Mouse (Mus musculus): ENCODE results near the gene Olfr243. TPM values are rescaled to one million over a fixed set of nuclear protein-coding genes. Genes with fewer than 3 reads are reported as not detected.
"Not testable (repeated sequence)": the region's sequence is repeated elsewhere in the genome, so short reads cannot be mapped to it uniquely, and the experiment has no call there.

Gene Olfr243
- polyA plus RNA-seq (2015; fragmentation: Nextera tagmentation; extraction: Ambion mirVana) = not detected in 2 replicates

DNA sequence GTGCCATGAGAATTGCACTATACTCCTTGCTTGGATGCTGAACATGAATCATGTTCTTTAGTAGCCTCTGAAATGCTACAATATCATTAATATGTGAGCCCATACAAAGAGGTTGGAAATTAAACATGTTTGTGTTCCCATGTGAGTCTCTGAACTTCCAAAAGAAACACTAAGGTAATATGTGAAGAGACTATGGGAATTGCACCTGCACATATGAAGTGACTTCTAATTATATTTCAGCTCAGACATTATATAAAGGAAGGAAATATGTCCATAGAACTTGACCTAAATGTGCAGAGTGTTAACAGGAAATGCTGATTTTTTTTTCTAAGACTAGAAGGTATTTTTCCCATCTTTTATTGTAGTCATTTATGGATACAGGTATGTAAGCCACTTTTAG is at the start of gene Olfr243:
TSS of gene Olfr243 (plus strand) at position 301 of the 400 bp plus-strand sequence.
- H3K4me3 ChIP-seq (ENCODE audit: low read length) = no peak within 1 kb of the TSS
- ATAC-seq (replicated peaks; ENCODE audit: extremely low read depth, insufficient read depth, low FRiP score) = no peak
- no peaks in the 10 kb centered on the region for H3K27me3 ChIP-seq (ENCODE audit: control insufficient read depth, insufficient read depth, low read length)

DNA sequence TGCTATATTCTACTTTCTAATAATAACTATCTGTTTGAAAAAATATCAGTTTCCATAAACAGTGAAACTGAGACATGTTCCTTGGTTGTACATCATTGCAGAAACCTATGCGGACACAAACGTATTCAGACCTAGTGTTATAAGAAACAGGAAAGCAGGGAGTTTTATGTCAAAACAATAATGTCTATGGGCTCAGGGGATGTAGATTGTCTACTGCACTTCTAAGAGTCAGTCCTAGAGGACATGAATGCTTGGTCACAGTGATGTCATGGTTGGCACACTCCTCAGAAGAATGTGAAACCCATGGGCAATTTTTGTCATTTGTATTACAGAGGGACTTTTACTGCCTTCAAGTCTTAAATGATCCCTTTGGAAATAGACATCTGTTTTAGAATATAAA is 43.4 kb upstream of the Olfr243 start, which contains the start of gene Olfr624:
TSS of gene Olfr624 (minus strand) at position 101 of the 400 bp plus-strand sequence.
- Histone ChIP-seq H3K4me1 (ENCODE audit: control insufficient read depth, insufficient read depth, low read length) (no peaks in the 10 kb centered on the region), H3K27ac (ENCODE audit: low read length) (no peak within 1 kb of the TSS), H3K4me2 (ENCODE audit: low read depth, low read length) (no peak within 1 kb of the TSS), H3K27me3 (ENCODE audit: control insufficient read depth, insufficient read depth, low read length) (no peaks in the 10 kb centered on the region), H3K9me3 (replicated peaks; ENCODE audit: control insufficient read depth, low read length) (no peaks in the 10 kb centered on the region), H3K36me3 (ENCODE audit: control insufficient read depth, insufficient read depth) (no peaks in the 10 kb centered on the region), H3K4me3 (ENCODE audit: low read length) (no peak within 1 kb of the TSS), H3K9ac (ENCODE audit: low read length) (no peak within 1 kb of the TSS)
- WGBS = 87% methylated on average over 2 of the region's 2 CpGs
- no peak for ATAC-seq (replicated peaks; ENCODE audit: extremely low read depth, insufficient read depth, low FRiP score)

More for the DNA sequence above, at the start of gene Olfr243:
- Histone ChIP-seq H3K4me2 (ENCODE audit: low read depth, low read length) (no peak within 1 kb of the TSS), H3K9me3 (replicated peaks; ENCODE audit: control insufficient read depth, low read length) (no peaks in the 10 kb centered on the region), H3K27ac (ENCODE audit: low read length) (no peak within 1 kb of the TSS), H3K9ac (ENCODE audit: low read length) (no peak within 1 kb of the TSS), H3K4me1 (ENCODE audit: control insufficient read depth, insufficient read depth, low read length) (no peaks in the 10 kb centered on the region), H3K36me3 (ENCODE audit: control insufficient read depth, insufficient read depth) (no peaks in the 10 kb centered on the region)

DNA sequence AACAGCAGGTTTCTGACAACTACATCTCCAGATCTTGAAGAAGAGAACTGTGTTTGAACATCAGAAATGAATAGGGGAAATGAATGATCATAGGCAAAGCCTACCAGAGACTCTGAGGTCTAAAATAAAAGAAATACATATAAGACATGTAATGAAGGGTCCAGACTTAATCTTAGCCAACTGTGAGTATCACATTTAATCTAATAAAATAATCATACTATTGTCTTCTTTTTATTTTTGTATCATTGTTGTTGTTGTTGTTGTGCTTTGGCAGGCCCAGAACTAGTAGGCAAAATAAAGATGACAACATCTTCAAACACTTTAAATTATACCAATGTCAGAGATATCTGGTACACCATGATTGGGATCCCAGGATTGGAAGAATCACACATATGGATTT is 32.1 kb upstream of the Olfr243 start, which contains the start of gene Olfr625-ps1:
TSS of gene Olfr625-ps1 (plus strand) at position 301 of the 400 bp plus-strand sequence.
- H3K9me3 ChIP-seq (replicated peaks; ENCODE audit: control insufficient read depth, low read length) = no peaks in the 10 kb centered on the region
- no peak within 1 kb of the TSS for H3K9ac ChIP-seq (ENCODE audit: low read length)
- H3K36me3 ChIP-seq (ENCODE audit: control insufficient read depth, insufficient read depth) = no peaks in the 10 kb centered on the region
- no peak within 1 kb of the TSS for H3K27ac ChIP-seq (ENCODE audit: low read length)
- H3K4me3 ChIP-seq (ENCODE audit: low read length) = no peak within 1 kb of the TSS
- H3K27me3 ChIP-seq (ENCODE audit: control insufficient read depth, insufficient read depth, low read length) = no peaks in the 10 kb centered on the region
- H3K4me1 ChIP-seq (ENCODE audit: control insufficient read depth, insufficient read depth, low read length) = no peaks in the 10 kb centered on the region
- ATAC-seq (replicated peaks; ENCODE audit: extremely low read depth, insufficient read depth, low FRiP score) = no peak
- H3K4me2 ChIP-seq (ENCODE audit: low read depth, low read length) = no peak within 1 kb of the TSS

DNA sequence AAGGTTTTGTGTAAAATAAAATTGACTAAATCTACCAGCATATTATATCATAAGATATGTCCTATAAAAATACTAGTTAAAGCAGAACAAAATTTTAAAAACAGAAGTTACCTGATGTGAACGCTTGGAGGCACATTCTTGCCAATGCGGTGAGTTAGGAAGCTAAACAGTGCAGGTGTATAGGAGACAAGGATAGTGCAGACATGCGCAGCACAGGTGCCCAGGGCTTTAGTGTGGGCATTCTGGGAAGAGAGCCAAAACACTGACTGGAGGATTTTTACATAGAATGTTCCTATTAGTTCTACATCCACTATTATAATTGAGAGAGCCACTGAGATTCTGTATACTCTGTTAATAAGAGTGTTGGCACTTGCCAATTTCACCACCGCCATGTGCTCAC is 15.0 kb upstream of the Olfr243 start:
- H3K4me1 ChIP-seq (ENCODE audit: control insufficient read depth, insufficient read depth, low read length) = no peaks in the 10 kb centered on the region
- H3K27ac ChIP-seq (ENCODE audit: low read length) = no peak overlapping the region
- ATAC-seq (replicated peaks; ENCODE audit: extremely low read depth, insufficient read depth, low FRiP score) = no peak
- H3K4me3 ChIP-seq (ENCODE audit: low read length) = no peak overlapping the region
- H3K36me3 ChIP-seq (ENCODE audit: control insufficient read depth, insufficient read depth) = no peaks in the 10 kb centered on the region
- WGBS = 83% methylated on average over 4 of the region's 4 CpGs
- H3K9me3 ChIP-seq (replicated peaks; ENCODE audit: control insufficient read depth, low read length) = no peaks in the 10 kb centered on the region
- no peak overlapping the region for H3K9ac ChIP-seq (ENCODE audit: low read length)
- no peaks in the 10 kb centered on the region for H3K27me3 ChIP-seq (ENCODE audit: control insufficient read depth, insufficient read depth, low read length)
- no peak overlapping the region for H3K4me2 ChIP-seq (ENCODE audit: low read depth, low read length)

DNA sequence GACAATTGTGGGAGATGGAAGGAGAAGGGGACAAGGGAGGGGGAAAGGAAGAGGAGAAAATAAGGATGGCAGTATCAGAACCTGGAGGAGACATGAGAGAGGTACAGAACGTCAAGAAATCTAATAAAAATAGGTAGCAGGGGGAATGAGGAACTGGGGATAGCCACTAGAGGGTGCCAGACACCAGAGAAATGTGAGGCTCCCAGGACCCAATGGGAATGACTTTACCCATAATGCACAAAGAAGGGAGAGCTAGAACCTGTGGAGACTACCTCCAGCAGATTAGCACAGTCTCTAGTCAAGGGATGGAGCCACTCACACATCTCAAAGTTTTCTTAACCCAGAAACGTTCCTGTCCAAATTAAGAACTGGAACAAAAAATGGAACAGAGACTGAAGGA is 2.4 kb upstream of the Olfr243 start:
- Histone ChIP-seq H3K9me3 (replicated peaks; ENCODE audit: control insufficient read depth, low read length) (no peaks in the 10 kb centered on the region), H3K9ac (ENCODE audit: low read length) (no peak overlapping the region), H3K27ac (ENCODE audit: low read length) (no peak overlapping the region), H3K36me3 (ENCODE audit: control insufficient read depth, insufficient read depth) (no peaks in the 10 kb centered on the region), H3K4me3 (ENCODE audit: low read length) (no peak overlapping the region), H3K4me1 (ENCODE audit: control insufficient read depth, insufficient read depth, low read length) (no peaks in the 10 kb centered on the region), H3K27me3 (ENCODE audit: control insufficient read depth, insufficient read depth, low read length) (no peaks in the 10 kb centered on the region), H3K4me2 (ENCODE audit: low read depth, low read length) (no peak overlapping the region)
- ATAC-seq (replicated peaks; ENCODE audit: extremely low read depth, insufficient read depth, low FRiP score) = no peak
- WGBS = 27% methylated on average over 2 of the region's 2 CpGs

DNA sequence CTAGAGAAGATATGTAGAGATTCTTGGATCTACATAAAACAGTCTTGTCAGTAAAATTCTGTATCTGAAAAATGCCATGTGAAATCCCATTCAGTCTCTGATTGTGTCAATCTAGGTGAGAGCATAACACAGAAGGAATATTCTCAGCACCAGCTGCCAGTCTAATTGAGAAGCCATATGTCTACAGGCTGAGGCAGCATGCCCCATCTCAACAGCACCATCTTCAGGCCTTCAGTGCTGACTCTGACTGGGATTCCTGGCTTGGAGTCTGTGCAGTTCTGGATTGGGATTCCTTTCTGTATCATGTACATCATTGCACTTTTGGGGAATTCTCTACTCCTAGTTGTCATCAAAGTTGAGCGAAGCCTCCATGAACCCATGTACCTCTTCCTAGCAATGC is 1.9 kb downstream of the Olfr243 start:
- not testable (repeated sequence) for H3K4me1 ChIP-seq (ENCODE audit: control insufficient read depth, insufficient read depth, low read length); H3K9ac ChIP-seq (ENCODE audit: low read length); H3K4me2 ChIP-seq (ENCODE audit: low read depth, low read length); H3K4me3 ChIP-seq (ENCODE audit: low read length); H3K36me3 ChIP-seq (ENCODE audit: control insufficient read depth, insufficient read depth); H3K27me3 ChIP-seq (ENCODE audit: control insufficient read depth, insufficient read depth, low read length); ATAC-seq (replicated peaks; ENCODE audit: extremely low read depth, insufficient read depth, low FRiP score); H3K9me3 ChIP-seq (replicated peaks; ENCODE audit: control insufficient read depth, low read length); H3K27ac ChIP-seq (ENCODE audit: low read length)
- WGBS = 92% methylated on average over 1 of the region's 1 CpGs

DNA sequence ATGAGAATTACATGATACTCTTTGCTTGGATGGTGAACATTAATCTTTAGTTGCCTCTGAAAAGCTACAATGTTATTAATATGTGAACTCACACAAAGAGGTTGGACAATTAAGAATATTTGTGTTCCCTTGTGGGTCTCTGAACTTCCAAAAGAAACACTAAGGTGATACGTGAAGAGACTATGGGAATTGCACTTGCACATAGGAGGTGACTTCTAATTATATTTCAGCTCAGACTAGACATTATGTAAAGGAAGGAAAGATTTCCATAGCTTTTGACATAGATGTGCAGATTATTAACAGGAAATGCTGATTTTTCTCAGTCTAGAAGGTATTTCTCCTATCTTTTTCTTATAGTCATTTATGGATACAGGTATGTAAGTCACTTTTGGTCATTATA is 15.6 kb downstream of the Olfr243 start, which contains the start of gene Olfr628:
TSS of gene Olfr628 (plus strand) at position 301 of the 400 bp plus-strand sequence.
- H3K4me1 ChIP-seq (ENCODE audit: control insufficient read depth, insufficient read depth, low read length) = no peaks in the 10 kb centered on the region
- WGBS = 82% methylated on average over 1 of the region's 1 CpGs
- no peak within 1 kb of the TSS for H3K27ac ChIP-seq (ENCODE audit: low read length)
- H3K27me3 ChIP-seq (ENCODE audit: control insufficient read depth, insufficient read depth, low read length) = no peaks in the 10 kb centered on the region
- no peak for ATAC-seq (replicated peaks; ENCODE audit: extremely low read depth, insufficient read depth, low FRiP score)
- no peaks in the 10 kb centered on the region for H3K36me3 ChIP-seq (ENCODE audit: control insufficient read depth, insufficient read depth)
- H3K9me3 ChIP-seq (replicated peaks; ENCODE audit: control insufficient read depth, low read length) = no peaks in the 10 kb centered on the region
- H3K9ac ChIP-seq (ENCODE audit: low read length) = no peak within 1 kb of the TSS
- no peak within 1 kb of the TSS for H3K4me2 ChIP-seq (ENCODE audit: low read depth, low read length)
- H3K4me3 ChIP-seq (ENCODE audit: low read length) = no peak within 1 kb of the TSS

DNA sequence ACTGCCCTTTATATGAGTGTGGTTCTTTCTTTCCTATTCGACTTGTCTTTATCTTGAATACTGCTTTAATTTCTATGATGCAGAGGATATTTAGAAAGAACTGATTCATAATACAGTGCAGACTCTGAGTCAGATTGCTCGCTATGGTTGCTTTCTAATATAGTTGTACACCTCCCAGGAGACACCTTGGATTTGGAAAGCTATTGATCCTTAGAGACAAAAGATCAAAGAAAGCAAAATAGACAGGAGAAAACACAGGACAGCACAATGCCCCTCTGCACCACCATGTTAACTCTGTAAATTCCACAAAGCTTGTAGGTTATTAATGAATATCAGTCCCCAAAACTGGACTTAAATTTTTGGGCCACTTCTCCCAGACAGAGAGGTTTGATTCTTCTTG is 30.4 kb downstream of the Olfr243 start, which contains the start of gene Olfr629:
TSS of gene Olfr629 (minus strand) at position 101 of the 400 bp plus-strand sequence.
- H3K36me3 ChIP-seq (ENCODE audit: control insufficient read depth, insufficient read depth) = no peaks in the 10 kb centered on the region

DNA sequence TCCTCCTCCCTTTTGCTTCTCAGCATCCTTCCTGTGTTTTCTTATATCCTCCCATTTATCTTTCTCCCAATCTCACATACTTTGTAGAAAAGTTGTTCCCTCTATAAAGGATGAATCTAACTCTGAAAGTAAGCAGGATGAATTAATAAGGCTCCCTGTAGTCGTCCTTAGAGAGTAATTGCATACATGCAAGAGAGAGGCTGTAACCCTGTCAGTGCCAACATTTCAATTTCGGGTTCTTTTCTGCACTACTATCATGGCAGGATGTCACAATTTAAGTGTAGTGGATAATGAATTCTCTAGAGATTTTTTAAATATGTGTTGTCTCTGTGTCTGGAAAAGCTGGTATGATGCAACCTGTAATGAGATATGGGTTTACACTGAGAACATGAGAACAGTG is 42.8 kb downstream of the Olfr243 start, which contains the start of gene Olfr630:
TSS of gene Olfr630 (minus strand) at position 101 of the 400 bp plus-strand sequence.
- no peaks in the 10 kb centered on the region for H3K9me3 ChIP-seq (replicated peaks; ENCODE audit: control insufficient read depth, low read length)
- H3K27ac ChIP-seq (ENCODE audit: low read length) = no peak within 1 kb of the TSS
- H3K4me1 ChIP-seq (ENCODE audit: control insufficient read depth, insufficient read depth, low read length) = no peaks in the 10 kb centered on the region
- WGBS = 32% methylated on average over 2 of the region's 2 CpGs
- no peak within 1 kb of the TSS for H3K4me3 ChIP-seq (ENCODE audit: low read length)
- no peaks in the 10 kb centered on the region for H3K27me3 ChIP-seq (ENCODE audit: control insufficient read depth, insufficient read depth, low read length)
- H3K9ac ChIP-seq (ENCODE audit: low read length) = no peak within 1 kb of the TSS
- no peak within 1 kb of the TSS for H3K4me2 ChIP-seq (ENCODE audit: low read depth, low read length)
- no peak for ATAC-seq (replicated peaks; ENCODE audit: extremely low read depth, insufficient read depth, low FRiP score)
- H3K36me3 ChIP-seq (ENCODE audit: control insufficient read depth, insufficient read depth) = no peaks in the 10 kb centered on the region

More for the DNA sequence above, 30.4 kb downstream of the Olfr243 start, which contains the start of gene Olfr629:
- Histone ChIP-seq H3K27ac (ENCODE audit: low read length) (no peak within 1 kb of the TSS), H3K9ac (ENCODE audit: low read length) (no peak within 1 kb of the TSS), H3K4me2 (ENCODE audit: low read depth, low read length) (no peak within 1 kb of the TSS), H3K27me3 (ENCODE audit: control insufficient read depth, insufficient read depth, low read length) (no peaks in the 10 kb centered on the region), H3K4me3 (ENCODE audit: low read length) (no peak within 1 kb of the TSS), H3K4me1 (ENCODE audit: control insufficient read depth, insufficient read depth, low read length) (no peaks in the 10 kb centered on the region), H3K9me3 (replicated peaks; ENCODE audit: control insufficient read depth, low read length) (no peaks in the 10 kb centered on the region; the same call in 1 of the 2 replicates)
- WGBS = 73% methylated on average over 2 of the region's 2 CpGs
- ATAC-seq (replicated peaks; ENCODE audit: extremely low read depth, insufficient read depth, low FRiP score) = no peak
